Mouse (Mus musculus) MEL (cell line): ENCODE data around the gene Sumf1. TPM values are rescaled to one million over a fixed set of nuclear protein-coding genes. Genes with fewer than 3 reads are reported as not detected.
A peak's percentile ranks its signal among the peaks of the same experiment; 100 is the strongest.

Experiments
- DNase-seq: peaks from one replicate; pipeline ENCODE4 v3.0.0; 2011; ENCODE audit warnings: low read depth, low spot score
- H3K27ac ChIP-seq: 2 replicates; pipeline ENCODE4 v1.5.1; 2012; ENCODE audit warnings: low read depth, mild to moderate bottlenecking, control low read depth, low read length, moderate library complexity; ENCODE audit not compliant: control insufficient read depth
- H3K27me3 ChIP-seq, 2 experiments: fragments of 150-350 bp in 1 of 2; sonication (generic) in 1 of 2; 2 replicates each; pipeline ENCODE4 v1.6.1; 2012; ENCODE audit warnings: low read length in 2 of 2, mild to moderate bottlenecking in 2 of 2, improper control_type of control experiment in 1 of 2, moderate library complexity in 1 of 2; ENCODE audit not compliant: insufficient read depth in 2 of 2, control insufficient read depth in 1 of 2
- H3K36me3 ChIP-seq, 2 experiments: 2 replicates each; pipeline ENCODE4 v1.6.1; 2012 to 2014; ENCODE audit warnings: low read length in 2 of 2, improper control_type of control experiment in 1 of 2, inconsistent platforms in 1 of 2, mild to moderate bottlenecking in 1 of 2; ENCODE audit not compliant: insufficient read depth in 2 of 2, control insufficient read depth in 1 of 2
- H3K4me1 ChIP-seq, 2 experiments: fragments of 150-350 bp in 1 of 2; sonication (generic) in 1 of 2; 2 replicates each; pipeline ENCODE4 v1.6.1; 2012; ENCODE audit warnings: low read length in 2 of 2, improper control_type of control experiment in 1 of 2, mild to moderate bottlenecking in 1 of 2; ENCODE audit not compliant: insufficient read depth in 2 of 2, control insufficient read depth in 1 of 2
- H3K4me3 ChIP-seq, 2 experiments: fragments of 150-350 bp in 1 of 2; sonication (generic) in 1 of 2; 2 replicates each; pipeline ENCODE4 v1.5.1; 2012; ENCODE audit warnings: low read depth in 2 of 2, low read length in 2 of 2, mild to moderate bottlenecking in 2 of 2, moderate library complexity in 2 of 2, control low read depth in 1 of 2, improper control_type of control experiment in 1 of 2; ENCODE audit not compliant: control insufficient read depth in 1 of 2, insufficient read depth in 1 of 2
- H3K79me2 ChIP-seq: 2 replicates; pipeline ENCODE4 v1.6.1; 2012; ENCODE audit warnings: mild to moderate bottlenecking, low read length, moderate library complexity; ENCODE audit not compliant: control insufficient read depth, poor library complexity, insufficient read depth
- H3K9ac ChIP-seq: 2 replicates; pipeline ENCODE4 v1.6.1; 2012; ENCODE audit warnings: low read depth, mild to moderate bottlenecking, control low read depth, low read length, moderate library complexity; ENCODE audit not compliant: control insufficient read depth, poor library complexity, severe bottlenecking
- H3K9me3 ChIP-seq: fragments of 150-350 bp; sonication (generic); replicated peaks from 2 replicates; pipeline ENCODE4 v1.6.1; 2012; ENCODE audit warnings: mild to moderate bottlenecking, low read length, improper control_type of control experiment, moderate library complexity; ENCODE audit not compliant: insufficient read depth
- BHLHE40 ChIP-seq: IDR thresholded peaks from 2 replicates; pipeline ENCODE4 v1.6.1; 2012; ENCODE audit warnings: low read depth, mild to moderate bottlenecking, inconsistent platforms, low read length, improper control_type of control experiment, borderline replicate concordance
- CTCF ChIP-seq, 3 experiments: IDR thresholded peaks in 2 of 3; conservative IDR thresholded peaks in 1 of 3; 2 replicates each; pipeline ENCODE4 v1.5.1; 2011 to 2012; ENCODE audit warnings: low read length in 3 of 3, low read depth in 2 of 3, mild to moderate bottlenecking in 2 of 3, improper control_type of control experiment in 1 of 3, inconsistent platforms in 1 of 3, mixed read lengths in 1 of 3, moderate library complexity in 1 of 3; ENCODE audit not compliant: control insufficient read depth in 1 of 3, insufficient read depth in 1 of 3, poor library complexity in 1 of 3, severe bottlenecking in 1 of 3
- EP300 ChIP-seq, 2 experiments: IDR thresholded peaks; 2 replicates each; pipeline ENCODE4 v1.6.1; 2011; ENCODE audit warnings: improper control_type of control experiment in 2 of 2, low read length in 2 of 2, low read depth in 1 of 2, mild to moderate bottlenecking in 1 of 2
- ETS1 ChIP-seq: IDR thresholded peaks from 2 replicates; pipeline ENCODE4 v1.6.1; 2012; ENCODE audit warnings: low read depth, mild to moderate bottlenecking, inconsistent platforms, low read length, improper control_type of control experiment, moderate library complexity
- GATA1 ChIP-seq: IDR thresholded peaks from 2 replicates; pipeline ENCODE4 v1.6.1; 2011; ENCODE audit warnings: low read depth, low read length, improper control_type of control experiment
- KAT2A ChIP-seq: conservative IDR thresholded peaks from 2 replicates; pipeline ENCODE4 v1.6.1; 2012; ENCODE audit warnings: low read depth, low read length, improper control_type of control experiment, inconsistent platforms
- RCOR1 ChIP-seq: IDR thresholded peaks from 2 replicates; pipeline ENCODE4 v1.6.1; 2012; ENCODE audit warnings: low read depth, mild to moderate bottlenecking, inconsistent platforms, low read length, improper control_type of control experiment
- TAL1 ChIP-seq: IDR thresholded peaks from 2 replicates; pipeline ENCODE4 v1.6.1; 2012; ENCODE audit warnings: mild to moderate bottlenecking, inconsistent platforms, low read length, moderate library complexity, mixed read lengths
- TBP ChIP-seq: IDR thresholded peaks from 2 replicates; pipeline ENCODE4 v1.8.0; 2011; ENCODE audit warnings: low read depth, low read length, improper control_type of control experiment
- TCF12 ChIP-seq: IDR thresholded peaks from 2 replicates; pipeline ENCODE4 v1.6.1; 2014; ENCODE audit warnings: low read depth, mild to moderate bottlenecking, inconsistent platforms, low read length, improper control_type of control experiment, moderate library complexity
- USF1 ChIP-seq: IDR thresholded peaks from 2 replicates; pipeline ENCODE4 v1.6.1; 2014; ENCODE audit warnings: low read depth, mild to moderate bottlenecking, inconsistent platforms, low read length, improper control_type of control experiment, moderate library complexity
- USF2 ChIP-seq, 2 experiments: IDR thresholded peaks; 2 replicates each; pipeline ENCODE4 v1.6.1; 2011 to 2012; ENCODE audit warnings: improper control_type of control experiment in 2 of 2, low read length in 2 of 2, borderline replicate concordance in 1 of 2, inconsistent platforms in 1 of 2, low read depth in 1 of 2, mild to moderate bottlenecking in 1 of 2; ENCODE audit not compliant: insufficient read depth in 1 of 2
- ZKSCAN1 ChIP-seq: IDR thresholded peaks from 2 replicates; pipeline ENCODE4 v1.6.1; 2012; ENCODE audit warnings: low read depth, mild to moderate bottlenecking, inconsistent platforms, low read length, improper control_type of control experiment, moderate library complexity
- polyA plus RNA-seq, 2 experiments: library from polyadenylated mRNA; stranded (reverse) in 1 of 2; unstranded in 1 of 2; fragments of >175 nt in 1 of 2; fragments of >200 nt in 1 of 2; gene quantifications; 2 replicates each; pipeline versions ENCODE4 v1.2.1 to v1.2.4; 2012; ENCODE audit warnings: low replicate concordance in 2 of 2, low read depth in 1 of 2; ENCODE audit not compliant: insufficient read length in 2 of 2, insufficient read depth in 1 of 2, missing spikeins in 1 of 2
- total RNA-seq: library from RNA; depleted of rRNA; stranded (reverse); fragments of 300-350 nt; gene quantifications from 2 replicates; pipeline ENCODE4 v1.2.3, GENCODE M21; 2012

Gene Sumf1
- total and polyA plus RNA-seq, 3 experiments: 9.4 to 11.2 TPM; not detected in 1

- peak overlapping the region; percentile 33; the same call in 1 of the 2 replicates for H3K27ac ChIP-seq
- TF ChIP-seq RCOR1: no peak
- TF ChIP-seq TBP: no peak
- no peak for TF ChIP-seq ZKSCAN1
- TF ChIP-seq BHLHE40: no peak
- TF ChIP-seq TCF12: no peak
- no peak for TF ChIP-seq CTCF (IDR thresholded peaks at IDR 0.05 in 2 of 3, conservative IDR thresholded peaks at IDR 0.05 in 1 of 3; ENCODE audit: control insufficient read depth in 1 of 3, insufficient read depth in 1 of 3, low read depth in 2 of 3, low read length in 3 of 3, poor library complexity in 1 of 3, severe bottlenecking in 1 of 3)
These were observed 17.3 kb downstream of the Sumf1 start for GRCm38 (mm10) chr6:108167946-108168680.

GRCm38 (mm10) chr6:108165598-108165997 lies 19.8 kb downstream of the Sumf1 start:
- H3K9ac ChIP-seq: no peak overlapping the region
- no peaks in the 10 kb centered on the region for H3K9me3 ChIP-seq
- peak; percentile 27 for DNase-seq
- no peak overlapping the region for H3K4me3 ChIP-seq
- peaks cover 0 to 42% of the 10 kb centered on the region in 2 experiments; a peak in 2 of 4 replicates for H3K36me3 ChIP-seq
- no peaks in the 10 kb centered on the region for H3K79me2 ChIP-seq
- TF ChIP-seq KAT2A (no peak), TCF12 (0 out of 2 replicates have a peak, but pooled peaks have one; percentile 14), USF2 (IDR thresholded peaks at IDR 0.05; ENCODE audit: borderline replicate concordance in 1 of 2, insufficient read depth in 1 of 2, low read depth in 1 of 2, low read length in 2 of 2) (no peak), GATA1 (0 out of 2 replicates have a peak, but pooled peaks have one; percentile 33), EP300 (IDR thresholded peaks at IDR 0.05; ENCODE audit: low read depth in 1 of 2, low read length in 2 of 2) (peak in 1 of 2 experiments; percentile 26; a peak in 1 of 4 replicates), TAL1 (peak; percentile 52; the same call in 1 of the 2 replicates)
- no peaks in the 10 kb centered on the region for H3K27me3 ChIP-seq
- no peak overlapping the region for H3K27ac ChIP-seq
- H3K4me1 ChIP-seq: peaks cover 9 to 35% of the 10 kb centered on the region in 2 experiments

More at GRCm38 (mm10) chr6:108167946-108168680, 17.3 kb downstream of the Sumf1 start:
- no peak overlapping the region for H3K9ac ChIP-seq
- H3K9me3 ChIP-seq: no peaks in the 10 kb centered on the region
- no peak for DNase-seq
- H3K79me2 ChIP-seq: no peaks in the 10 kb centered on the region
- H3K4me3 ChIP-seq: peak overlapping the region in 1 of 2 experiments; percentile 2; a peak in 1 of 4 replicates
- H3K36me3 ChIP-seq: peaks cover 0 to 38% of the 10 kb centered on the region in 2 experiments; a peak in 2 of 4 replicates
- no peaks in the 10 kb centered on the region for H3K27me3 ChIP-seq
- peaks cover 8 to 37% of the 10 kb centered on the region in 2 experiments for H3K4me1 ChIP-seq

- Histone ChIP-seq H3K4me3 (no peak overlapping the region), H3K79me2 (no peaks in the 10 kb centered on the region), H3K27me3 (no peaks in the 10 kb centered on the region), H3K36me3 (peaks cover 0 to 42% of the 10 kb centered on the region in 2 experiments; a peak in 2 of 4 replicates), H3K4me1 (peaks cover 9 to 32% of the 10 kb centered on the region in 2 experiments), H3K9ac (no peak overlapping the region), H3K9me3 (no peaks in the 10 kb centered on the region), H3K27ac (no peak overlapping the region)
- TF ChIP-seq USF1 (no peak), ETS1 (no peak)
- DNase-seq: no peak
These were observed 20.4 kb downstream of the Sumf1 start for GRCm38 (mm10) chr6:108164935-108165334.
